Mouse (Mus musculus): ENCODE data around the gene Tpk1.
"Not testable (repeated sequence)": the region's sequence is repeated elsewhere in the genome, so short reads cannot be mapped to it uniquely, and the experiment has no call there.

Tpk1 gene

GRCm38 (mm10) chr6:43638865-43639264, 27.2 kb downstream of the Tpk1 start:
- DNase-seq, result no peak

- no peak for DNase-seq
Measured at GRCm38 (mm10) chr6:43638119-43638518, 28.0 kb downstream of the Tpk1 start.

- DNase-seq, result no peak
Measured at GRCm38 (mm10) chr6:43636980-43637638, 29.0 kb downstream of the Tpk1 start.

GRCm38 (mm10) chr6:43633308-43633963, 32.6 kb downstream of the Tpk1 start:
- DNase-seq, result no peak

- no peak for DNase-seq
Measured at GRCm38 (mm10) chr6:43632871-43633270, 33.2 kb downstream of the Tpk1 start.

- not testable (repeated sequence) for DNase-seq
Measured at GRCm38 (mm10) chr6:43623448-43623847, 42.6 kb downstream of the Tpk1 start.

- DNase-seq, result no peak
Measured at GRCm38 (mm10) chr6:43619258-43619657, 46.8 kb downstream of the Tpk1 start.

- DNase-seq, result no peak
Measured at GRCm38 (mm10) chr6:43611770-43612169, 54.3 kb downstream of the Tpk1 start.

- DNase-seq, result no peak
Measured at GRCm38 (mm10) chr6:43590841-43591541, 75.1 kb downstream of the Tpk1 start.

- DNase-seq, result no peak
Measured at GRCm38 (mm10) chr6:43585274-43585673, 80.8 kb downstream of the Tpk1 start.

GRCm38 (mm10) chr6:43581809-43582208, 84.3 kb downstream of the Tpk1 start:
- DNase-seq, result peak; percentile 42

- DNase-seq, result no peak
Measured at GRCm38 (mm10) chr6:43567885-43568284, 98.2 kb downstream of the Tpk1 start.

GRCm38 (mm10) chr6:43562474-43562873, 103.6 kb downstream of the Tpk1 start:
- no peak for DNase-seq

GRCm38 (mm10) chr6:43551410-43551809, 114.7 kb downstream of the Tpk1 start:
- no peak for DNase-seq

- DNase-seq, result no peak
Measured at GRCm38 (mm10) chr6:43546537-43546936, 119.5 kb downstream of the Tpk1 start.

- no peak for DNase-seq
Measured at GRCm38 (mm10) chr6:43537252-43537870, 128.7 kb downstream of the Tpk1 start.

- DNase-seq, result no peak
Measured at GRCm38 (mm10) chr6:43535459-43535858, 130.6 kb downstream of the Tpk1 start.

- DNase-seq, result no peak
Measured at GRCm38 (mm10) chr6:43533323-43533722, 132.8 kb downstream of the Tpk1 start.

GRCm38 (mm10) chr6:43532822-43533221, 133.3 kb downstream of the Tpk1 start:
- DNase-seq, result no peak

- no peak for DNase-seq
Measured at GRCm38 (mm10) chr6:43531996-43532395, 134.1 kb downstream of the Tpk1 start.

- no peak for DNase-seq
Measured at GRCm38 (mm10) chr6:43528996-43529395, 137.1 kb downstream of the Tpk1 start.

GRCm38 (mm10) chr6:43525028-43525427, 141.1 kb downstream of the Tpk1 start:
- no peak for DNase-seq

GRCm38 (mm10) chr6:43522046-43522445, 144.0 kb downstream of the Tpk1 start:
- no peak for DNase-seq

GRCm38 (mm10) chr6:43520218-43520617, 145.9 kb downstream of the Tpk1 start:
- DNase-seq, result no peak

Measured in cerebellum, adult 9-10 months (tissue).